Mouse (Mus musculus) stomach, embryonic 14.5 days (tissue): ENCODE measurements around the gene Olfr1491. TPM values are rescaled to one million over a fixed set of nuclear protein-coding genes. Genes with fewer than 3 reads are reported as not detected.

ENCODE experiments used
- ATAC-seq: fragments of 200-750 bp; cut with Nextera tagmentation; 2 replicates; pipeline ENCODE4 v1.8.0; 2017; ENCODE audit warnings: low read depth, moderate TSS enrichment; ENCODE audit not compliant: insufficient number of reproducible peaks, insufficient read depth, low FRiP score
- H3K27ac ChIP-seq: fragments of 300-500 bp; sonication (generic); 2 replicates; pipeline ENCODE4 v1.5.1; 2014; ENCODE audit warnings: mild to moderate bottlenecking, low read length, moderate library complexity, mixed read lengths
- H3K27me3 ChIP-seq: fragments of 300-500 bp; sonication (generic); 2 replicates; pipeline ENCODE4 v1.6.1; 2014; ENCODE audit warnings: low read length, control low read depth, mixed read lengths; ENCODE audit not compliant: control insufficient read depth, insufficient read depth
- H3K36me3 ChIP-seq: fragments of 300-500 bp; sonication (generic); 2 replicates; pipeline ENCODE4 v1.6.1; 2014; ENCODE audit warnings: mild to moderate bottlenecking, control low read depth, low read length, moderate library complexity, mixed read lengths; ENCODE audit not compliant: control insufficient read depth, insufficient read depth
- H3K4me1 ChIP-seq: fragments of 300-500 bp; sonication (generic); 2 replicates; pipeline ENCODE4 v1.6.1; 2014; ENCODE audit warnings: low read length, control low read depth, mixed read lengths; ENCODE audit not compliant: control insufficient read depth, insufficient read depth
- H3K4me2 ChIP-seq: fragments of 300-500 bp; sonication (generic); replicated peaks from 2 replicates; pipeline ENCODE4 v1.6.1; 2014; ENCODE audit warnings: low read depth, low read length, control low read depth
- H3K4me3 ChIP-seq: fragments of 300-500 bp; sonication (generic); 2 replicates; pipeline ENCODE4 v1.5.1; 2014; ENCODE audit warnings: low read depth, low read length, control low read depth
- H3K9ac ChIP-seq: fragments of 300-500 bp; sonication (generic); replicated peaks from 2 replicates; pipeline ENCODE4 v1.6.1; 2014; ENCODE audit warnings: low read depth, mild to moderate bottlenecking, control low read depth, low read length, moderate library complexity, mixed read lengths
- H3K9me3 ChIP-seq: fragments of 300-500 bp; sonication (generic); 2 replicates; pipeline ENCODE4 v1.6.1; 2016; ENCODE audit warnings: low read depth, low read length, control low read depth; ENCODE audit not compliant: control insufficient read depth
- whole genome bisulfite sequencing: fragments of 180-500 bp; shearing (Covaris S2); extraction: QIAGEN DNeasy Blood & Tissue Kit; methylation state at CpG from one replicate; pipeline ENCODE4 v1.1.7; 2014; 5-methylcytosine and 5-hydroxymethylcytosine counted together
- polyA plus RNA-seq: library from polyadenylated mRNA; unstranded; fragments of >200 nt; fragmentation: Nextera tagmentation; extraction: Ambion mirVana; gene quantifications from 2 replicates; pipeline ENCODE4 v1.2.1, GENCODE M21; 2014

Olfr1491 gene
- polyA plus RNA-seq, result not detected in 2 replicates

- no peaks in the 10 kb centered on the region for H3K27me3 ChIP-seq
- H3K4me3 ChIP-seq, result no peak within 1 kb of the TSS
- no peaks in the 10 kb centered on the region for H3K9me3 ChIP-seq
- WGBS, result 71% methylated on average over 3 of the region's 3 CpGs
- no peak for ATAC-seq
- H3K36me3 ChIP-seq, result no peaks in the 10 kb centered on the region
- no peak within 1 kb of the TSS for H3K27ac ChIP-seq
- no peaks in the 10 kb centered on the region for H3K4me1 ChIP-seq
- no peak within 1 kb of the TSS for H3K9ac ChIP-seq
- H3K4me2 ChIP-seq, result no peak within 1 kb of the TSS
Measured at GRCm38 (mm10) chr19:13696968-13697367, at the start of gene Olfr1491. Olfr1491 (plus strand) TSS chr19:13697268.

- H3K27me3 ChIP-seq, result no peaks in the 10 kb centered on the region
- H3K4me3 ChIP-seq, result no peak within 1 kb of the TSS
- no peaks in the 10 kb centered on the region for H3K9me3 ChIP-seq
- no peak within 1 kb of the TSS for H3K4me2 ChIP-seq
- WGBS, result 68% methylated on average over 1 of the region's 1 CpGs
- no peak for ATAC-seq
- H3K4me1 ChIP-seq, result no peaks in the 10 kb centered on the region
- H3K9ac ChIP-seq, result no peak within 1 kb of the TSS
- no peaks in the 10 kb centered on the region for H3K36me3 ChIP-seq
- no peak within 1 kb of the TSS for H3K27ac ChIP-seq
Measured at GRCm38 (mm10) chr19:13650791-13651190, 46.3 kb upstream of the Olfr1491 start, which contains the start of gene Olfr1490. Olfr1490 (plus strand) TSS chr19:13651091.

GRCm38 (mm10) chr19:13722978-13723377 lies 25.9 kb downstream of the Olfr1491 start, which contains the start of gene Olfr1493-ps1:
Olfr1493-ps1 (plus strand) TSS chr19:13723278.
- Histone ChIP-seq H3K9me3 (no peaks in the 10 kb centered on the region), H3K4me1 (no peaks in the 10 kb centered on the region), H3K4me3 (no peak within 1 kb of the TSS), H3K27ac (no peak within 1 kb of the TSS), H3K36me3 (no peaks in the 10 kb centered on the region), H3K9ac (no peak within 1 kb of the TSS), H3K27me3 (no peaks in the 10 kb centered on the region), H3K4me2 (no peak within 1 kb of the TSS)
- no peak for ATAC-seq
- WGBS, result 53% methylated on average over 2 of the region's 2 CpGs

GRCm38 (mm10) chr19:13739428-13739827 lies 42.4 kb downstream of the Olfr1491 start, which contains the start of gene Olfr1494:
Olfr1494 (plus strand) TSS chr19:13739728.
- H3K4me3 ChIP-seq, result no peak within 1 kb of the TSS
- no peak within 1 kb of the TSS for H3K27ac ChIP-seq
- H3K4me2 ChIP-seq, result no peak within 1 kb of the TSS
- 85% methylated on average over 4 of the region's 4 CpGs for WGBS
- ATAC-seq, result no peak
- H3K4me1 ChIP-seq, result no peaks in the 10 kb centered on the region
- H3K36me3 ChIP-seq, result no peaks in the 10 kb centered on the region
- H3K27me3 ChIP-seq, result no peaks in the 10 kb centered on the region
- no peak within 1 kb of the TSS for H3K9ac ChIP-seq
- no peaks in the 10 kb centered on the region for H3K9me3 ChIP-seq

- Histone ChIP-seq H3K4me2 (no peak overlapping the region), H3K4me1 (no peaks in the 10 kb centered on the region), H3K27ac (no peak overlapping the region), H3K9ac (no peak overlapping the region), H3K9me3 (no peaks in the 10 kb centered on the region), H3K36me3 (no peaks in the 10 kb centered on the region), H3K27me3 (no peaks in the 10 kb centered on the region), H3K4me3 (no peak overlapping the region)
- no peak for ATAC-seq
- WGBS, result 78% methylated on average over 1 of the region's 1 CpGs
Measured at GRCm38 (mm10) chr19:13749366-13749765, 52.3 kb downstream of the Olfr1491 start.

Other genes with a start within 250 kb of the Olfr1491 start
- gene Olfr1472, start 241.2 kb upstream of the Olfr1491 start, polyA plus RNA-seq, result not detected in 2 replicates
- gene Olfr1474, start 227.7 kb upstream of the Olfr1491 start, polyA plus RNA-seq, result not detected in 2 replicates
- not detected in 2 replicates for gene Olfr1475, start 217.1 kb upstream of the Olfr1491 start, polyA plus RNA-seq
- not detected in 2 replicates for gene Olfr1477, start 196.7 kb upstream of the Olfr1491 start, polyA plus RNA-seq
- gene Olfr1480, start 169.4 kb upstream of the Olfr1491 start, polyA plus RNA-seq, result not detected in 2 replicates
- gene Olfr1484, start 113.8 kb upstream of the Olfr1491 start, polyA plus RNA-seq, result not detected in 2 replicates
- gene Olfr1487, start 79.9 kb upstream of the Olfr1491 start, polyA plus RNA-seq, result not detected in 2 replicates
- not detected in 2 replicates for gene Olfr1489, start 65.6 kb upstream of the Olfr1491 start, polyA plus RNA-seq
- not detected in 2 replicates for gene Olfr1490, start 46.2 kb upstream of the Olfr1491 start, polyA plus RNA-seq
- not detected in 2 replicates for gene Olfr1493-ps1, start 26.0 kb downstream of the Olfr1491 start, polyA plus RNA-seq
- not detected in 2 replicates for gene Olfr1494, start 42.5 kb downstream of the Olfr1491 start, polyA plus RNA-seq
- not detected in 2 replicates for gene Olfr1495, start 67.3 kb downstream of the Olfr1491 start, polyA plus RNA-seq
- not detected in 2 replicates for gene Olfr1496, start 80.6 kb downstream of the Olfr1491 start, polyA plus RNA-seq
- not detected in 2 replicates for gene Olfr1497, start 100.9 kb downstream of the Olfr1491 start, polyA plus RNA-seq
- gene Olfr1499, start 122.2 kb downstream of the Olfr1491 start, polyA plus RNA-seq, result not detected in 2 replicates
- gene Olfr1500, start 133.2 kb downstream of the Olfr1491 start, polyA plus RNA-seq, result not detected in 2 replicates
- not detected in 2 replicates for gene Olfr1501, start 153.4 kb downstream of the Olfr1491 start, polyA plus RNA-seq
- not detected in 2 replicates for gene Olfr1502, start 164.5 kb downstream of the Olfr1491 start, polyA plus RNA-seq
- gene Olfr1504, start 200.7 kb downstream of the Olfr1491 start, polyA plus RNA-seq, result not detected in 2 replicates
- gene Olfr1505, start 216.3 kb downstream of the Olfr1491 start, polyA plus RNA-seq, result not detected in 2 replicates